Mouse (Mus musculus) c-Kit-positive CD71-positive TER-119-positive erythroid progenitor cells, embryonic 14.5 days (primary cell): Measurements from ENCODE around the gene Zmiz1.
A peak's percentile ranks its signal among the peaks of the same experiment; 100 is the strongest.

ENCODE experiments used
- DNase-seq: peaks from one replicate; pipeline ENCODE4 v3.0.0-alpha.2; 2013; ENCODE audit warnings: low spot score

Zmiz1 gene

DNA sequence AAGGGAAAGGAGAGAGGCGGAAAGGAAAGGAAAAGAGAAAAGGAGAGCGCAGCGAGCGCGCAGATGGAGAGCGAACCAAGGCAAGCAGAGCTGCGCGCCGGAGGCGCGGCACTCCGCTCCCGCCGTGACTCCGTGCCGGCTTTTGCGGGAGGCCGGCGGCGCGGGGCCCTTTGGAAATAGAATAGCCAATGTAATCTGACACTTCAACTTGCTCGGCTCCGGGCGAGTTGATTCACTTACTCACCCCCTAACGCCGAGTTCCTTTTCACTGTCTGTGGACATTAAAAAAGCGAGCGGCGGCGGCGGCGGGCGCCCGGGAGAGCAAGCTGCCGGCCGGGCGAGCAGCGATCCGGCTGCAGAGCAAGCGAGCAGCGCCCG lies at the start of gene Zmiz1:
Gene Zmiz1, plus strand, starts transcription at position 170 of the 378 bp plus-strand sequence.
- peak; percentile 71 for DNase-seq

DNA sequence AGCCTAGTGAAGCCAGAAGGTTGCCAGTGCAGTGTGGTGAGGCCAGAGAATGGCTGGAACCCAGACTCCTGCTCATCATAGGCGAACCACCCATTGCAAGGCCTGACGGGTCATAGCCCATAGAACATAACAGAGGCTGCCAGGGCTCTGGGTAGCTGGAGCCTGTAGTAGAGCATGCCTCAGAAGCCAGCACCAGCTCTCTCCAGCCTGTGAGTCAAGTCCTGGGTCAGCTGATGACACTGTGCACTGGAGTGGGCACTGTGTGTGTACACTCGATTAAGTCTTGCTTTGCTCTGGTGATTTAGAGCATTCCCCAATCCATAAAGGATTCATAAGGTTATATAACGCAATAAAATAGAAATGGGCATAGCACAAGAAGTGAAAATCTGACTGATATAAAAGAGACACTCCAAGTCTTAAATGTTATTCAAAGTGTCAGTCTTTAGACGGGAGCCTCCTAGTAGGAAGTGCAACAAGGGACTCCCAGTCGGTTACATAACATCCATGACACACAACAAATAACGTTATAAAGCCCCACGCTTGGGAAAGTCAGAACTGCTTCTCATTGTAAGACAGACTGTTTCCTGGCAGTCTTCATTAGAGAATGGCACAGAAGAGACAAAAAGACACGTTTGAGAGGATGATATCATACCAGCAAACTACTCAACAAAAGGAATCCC lies 47.0 kb upstream of the Zmiz1 start:
- DNase-seq, result no peak

DNA sequence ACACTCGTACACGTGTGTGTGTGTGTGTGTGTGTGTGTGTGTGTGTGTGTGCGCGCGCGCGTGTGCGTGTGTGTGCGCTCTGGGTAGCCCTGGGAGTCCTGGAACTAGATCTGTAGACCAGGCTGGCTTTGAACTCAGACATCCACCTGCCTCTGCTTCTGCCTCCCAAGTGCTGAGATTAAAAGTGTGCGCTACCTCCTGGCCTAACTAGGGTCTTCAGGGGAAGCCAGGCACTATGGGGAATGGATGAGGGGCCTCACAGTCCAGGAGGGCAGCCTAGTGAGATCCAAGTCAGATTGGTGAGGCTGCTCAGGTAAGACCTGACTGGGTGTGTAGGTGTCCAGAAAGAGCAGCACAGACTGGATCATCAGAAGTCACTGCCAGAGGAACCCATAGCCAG lies 46.2 kb upstream of the Zmiz1 start:
- no peak for DNase-seq

DNA sequence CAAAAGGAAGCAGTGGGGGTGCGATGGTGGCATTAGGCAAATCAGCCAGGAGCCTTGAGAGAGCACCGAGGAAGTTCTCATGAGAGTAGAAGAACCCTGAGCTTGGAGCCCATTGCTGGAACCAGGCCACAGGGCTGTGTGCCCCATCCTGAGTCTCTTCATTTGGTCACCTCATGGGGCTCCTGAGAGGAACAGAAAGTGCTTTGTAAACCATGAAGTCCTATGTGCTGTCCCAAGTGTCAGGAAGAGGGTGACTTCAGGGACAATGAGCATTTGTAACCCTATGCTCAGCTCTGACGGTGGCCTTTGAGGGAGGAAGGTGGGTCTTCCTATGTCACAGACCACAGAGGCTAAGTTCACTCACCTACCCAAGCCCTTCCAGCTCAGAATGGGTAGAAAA lies 45.5 kb upstream of the Zmiz1 start:
- DNase-seq, result no peak

DNA sequence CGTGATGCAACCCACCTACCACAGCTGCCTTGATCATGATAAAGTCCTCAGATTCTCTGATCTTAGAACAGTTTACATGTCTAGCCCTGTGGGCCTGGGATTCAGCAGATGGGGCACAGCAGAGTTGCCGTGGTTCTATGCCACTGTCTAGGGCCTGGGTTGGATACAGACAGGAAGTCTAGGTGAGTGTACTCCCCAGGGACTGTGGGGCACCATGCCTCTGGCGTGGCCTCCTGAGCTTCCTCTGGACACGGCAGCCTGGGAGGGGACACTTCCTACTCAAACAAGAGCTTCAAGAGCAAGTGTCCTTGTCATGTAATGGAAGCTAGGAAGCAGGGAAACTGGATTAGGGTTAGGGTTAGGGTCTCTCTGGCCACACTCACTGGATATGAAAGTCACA lies 44.9 kb upstream of the Zmiz1 start:
- no peak for DNase-seq

DNA sequence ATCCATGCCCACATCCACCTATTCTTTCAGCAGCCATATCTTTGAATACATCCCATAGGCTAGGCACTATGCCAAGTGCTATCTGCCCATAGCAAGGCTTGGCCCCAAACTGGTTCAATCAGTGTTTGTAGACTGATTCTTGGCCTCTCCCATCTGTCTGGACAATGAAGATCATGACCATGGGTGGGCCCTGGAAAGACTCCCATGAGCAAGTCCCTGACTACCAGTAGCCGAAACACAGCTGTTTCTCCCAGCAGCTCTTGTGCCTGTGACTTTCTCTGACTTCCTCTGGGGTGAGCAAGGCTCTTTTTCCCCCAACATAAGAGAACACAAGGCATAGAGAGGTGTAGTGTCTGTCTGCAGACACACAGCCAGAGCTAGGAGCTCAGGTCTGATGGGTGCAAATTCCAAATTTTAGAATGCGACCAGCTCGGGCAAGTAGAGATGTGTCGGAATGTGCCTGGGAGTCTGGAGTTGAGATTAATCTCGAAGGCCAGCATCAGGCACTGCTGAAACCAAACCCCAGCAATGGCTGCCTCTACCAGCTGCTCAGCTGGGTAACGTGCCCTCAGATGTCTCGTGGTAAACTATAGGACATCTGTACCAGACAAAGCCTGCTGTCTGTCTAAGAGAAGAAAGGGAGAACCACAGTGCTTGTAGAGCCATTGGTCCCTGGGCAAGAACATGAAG lies 38.8 kb upstream of the Zmiz1 start:
- DNase-seq, result no peak

DNA sequence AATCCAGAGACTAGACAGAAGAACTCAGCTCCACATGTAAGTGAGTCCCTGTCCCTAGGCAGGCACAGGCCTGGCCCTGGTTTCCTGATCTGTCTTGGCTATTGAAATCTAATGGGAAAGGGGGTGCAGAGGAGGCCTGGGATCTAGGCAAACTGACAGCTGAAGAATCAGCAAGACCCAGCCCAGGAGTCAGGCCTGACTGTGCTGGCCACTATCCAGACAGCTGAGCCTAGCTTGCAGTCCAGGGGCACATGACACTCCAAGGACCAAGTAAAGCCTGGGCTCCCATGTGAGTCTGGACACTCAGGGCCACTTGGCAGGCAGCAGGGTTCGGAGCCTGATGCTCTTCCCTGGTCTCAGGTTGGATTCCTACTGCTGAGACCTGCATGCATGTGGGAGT lies 38.0 kb upstream of the Zmiz1 start:
- no peak for DNase-seq

DNA sequence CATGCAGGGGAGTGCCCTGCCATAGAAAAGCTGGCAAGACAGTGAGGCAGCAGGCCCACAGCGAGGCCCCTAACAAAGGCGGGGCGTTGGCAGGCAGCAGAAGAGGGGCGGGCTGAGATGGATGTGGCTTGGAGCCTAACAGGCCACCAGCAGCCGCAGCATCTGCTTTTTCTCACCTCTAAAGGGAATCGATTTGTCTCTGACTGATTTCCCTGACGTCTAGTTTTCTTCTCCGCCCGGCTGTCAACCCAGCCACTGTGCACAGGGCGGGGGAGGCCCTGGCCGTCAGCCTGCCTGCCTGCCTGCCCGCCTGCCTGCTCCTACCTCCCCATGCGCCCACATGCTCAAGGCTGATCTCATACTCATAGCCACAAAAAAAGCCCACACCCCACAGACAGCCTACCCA lies 37.4 kb upstream of the Zmiz1 start:
- no peak for DNase-seq

DNA sequence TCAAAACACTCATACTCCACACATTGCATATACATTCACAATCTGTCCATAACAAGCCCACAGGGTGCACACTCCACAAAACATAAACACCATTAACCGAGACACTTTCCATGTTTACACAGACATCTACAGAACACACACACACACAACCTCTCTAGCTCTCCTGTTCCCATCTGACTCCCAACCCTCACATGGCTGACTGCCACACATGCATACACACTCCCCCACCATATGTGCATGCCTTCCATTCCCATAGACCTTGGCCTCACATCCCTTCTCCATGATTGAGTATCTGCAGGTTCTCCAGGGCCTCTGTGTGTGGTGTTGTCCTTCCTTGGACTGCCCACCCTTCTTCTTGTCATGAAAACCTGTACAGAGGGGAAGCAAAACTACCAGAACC lies 36.0 kb upstream of the Zmiz1 start:
- DNase-seq, result no peak

DNA sequence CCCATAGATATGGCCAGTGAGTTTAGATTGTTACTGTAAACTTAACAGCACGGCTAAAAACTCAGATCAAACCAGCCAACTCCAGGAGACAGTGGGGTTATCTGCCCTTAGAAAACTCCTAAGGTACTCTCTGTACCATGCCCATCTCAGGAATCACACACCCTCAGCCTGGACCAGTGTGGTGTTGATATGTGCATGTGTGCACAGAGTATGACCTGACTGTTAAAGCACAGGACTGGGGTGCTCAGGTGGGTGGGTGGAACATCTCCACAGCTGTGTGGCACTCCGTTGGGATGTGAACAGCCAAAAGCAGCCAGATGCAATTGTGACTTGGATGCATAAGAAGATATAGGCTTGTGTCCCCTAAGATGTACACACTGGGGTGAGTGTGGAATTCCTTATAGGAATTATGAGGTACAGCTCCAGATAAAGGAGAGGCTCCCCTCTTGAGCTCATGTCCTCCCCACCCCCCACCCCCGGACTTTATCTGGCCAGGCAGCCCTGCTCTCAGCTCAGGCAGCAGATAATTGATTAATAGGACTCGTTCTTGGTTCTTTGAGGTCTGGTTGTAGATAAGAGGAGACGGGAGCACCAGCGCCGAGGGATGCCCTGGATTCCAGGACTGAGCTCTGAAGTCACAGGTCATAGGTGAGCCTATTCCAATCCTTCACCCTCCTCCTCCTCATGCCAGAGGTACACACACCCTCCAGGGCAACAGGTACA lies 35.1 kb upstream of the Zmiz1 start:
- DNase-seq, result no peak

DNA sequence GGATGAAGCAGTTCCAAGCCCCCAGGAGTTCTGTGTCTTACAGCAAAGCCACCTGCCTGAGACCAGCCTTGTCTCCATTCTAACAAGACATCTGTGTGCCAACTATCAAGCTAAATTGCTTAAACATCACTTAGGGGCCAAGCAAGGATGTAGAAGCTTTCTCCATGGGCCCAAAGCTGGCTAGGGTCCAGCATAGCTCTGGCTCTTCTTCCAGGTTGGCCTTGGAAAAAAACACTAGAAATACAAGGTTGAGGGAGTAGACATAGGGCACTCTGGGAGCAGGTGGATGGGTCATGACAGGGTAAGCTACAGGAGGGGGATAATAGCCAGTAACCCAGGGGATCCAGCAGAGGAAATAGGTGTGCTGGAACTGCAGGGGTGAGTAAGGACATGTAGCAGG lies 20.7 kb upstream of the Zmiz1 start:
- DNase-seq, result no peak

DNA sequence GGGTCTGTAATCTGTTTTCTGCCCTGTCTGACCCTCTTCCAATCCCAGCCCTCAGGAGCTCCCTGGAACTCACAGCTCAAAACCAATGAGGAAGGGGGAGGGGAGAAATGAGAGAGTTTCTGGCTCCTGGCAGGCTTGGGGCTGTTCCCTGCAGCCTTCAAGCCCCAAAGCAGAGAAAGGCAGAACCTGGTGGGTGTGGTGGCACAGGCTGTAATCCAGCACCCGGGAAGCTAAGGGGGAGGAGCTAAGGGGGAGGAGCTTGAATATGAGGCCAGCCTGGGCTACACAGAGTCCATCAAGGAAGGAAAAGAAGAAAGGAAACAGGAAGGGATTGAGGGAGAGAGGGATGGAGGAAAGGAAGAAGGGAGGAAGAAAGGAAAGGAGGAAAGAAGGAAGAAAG lies 18.9 kb upstream of the Zmiz1 start:
- no peak for DNase-seq

DNA sequence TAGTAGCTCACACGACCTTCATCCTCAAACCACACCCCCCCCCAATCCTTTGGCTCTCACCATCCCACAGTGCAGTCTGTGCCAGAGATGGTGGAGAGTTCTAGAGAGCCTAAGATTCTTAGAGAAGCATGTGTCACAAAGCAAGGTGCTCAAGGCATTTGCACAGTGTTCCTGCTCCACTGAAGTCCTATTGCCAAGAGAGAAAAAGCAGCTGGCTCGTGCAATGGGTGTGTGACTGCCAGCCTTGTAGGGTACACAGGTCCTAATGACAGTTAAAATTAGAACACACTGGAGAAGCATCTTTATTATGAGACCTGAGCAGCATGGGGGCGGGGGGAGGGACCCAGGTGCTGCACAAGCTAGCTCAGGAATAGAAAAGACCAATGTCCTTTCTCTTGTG lies 18.2 kb upstream of the Zmiz1 start:
- DNase-seq, result no peak

DNA sequence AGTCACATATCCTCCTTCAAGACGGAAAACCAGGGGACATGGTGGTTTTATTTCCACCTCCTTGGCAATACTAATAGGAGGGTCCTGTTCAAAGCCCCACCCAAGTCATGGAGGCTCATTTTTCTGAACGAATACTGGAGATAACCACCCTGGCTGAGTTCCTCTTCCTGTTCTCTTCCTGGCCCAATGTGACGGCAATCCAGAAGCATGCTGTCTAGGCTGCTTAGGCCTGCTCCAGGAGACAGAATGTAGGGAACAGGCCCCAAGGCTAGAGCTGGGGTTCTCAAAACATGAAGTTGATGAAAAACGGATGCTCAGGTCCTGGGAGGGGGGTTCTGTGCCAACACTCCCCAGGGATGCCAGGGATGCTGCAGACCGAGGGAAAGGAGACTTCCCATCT lies 17.5 kb upstream of the Zmiz1 start:
- DNase-seq, result no peak

DNA sequence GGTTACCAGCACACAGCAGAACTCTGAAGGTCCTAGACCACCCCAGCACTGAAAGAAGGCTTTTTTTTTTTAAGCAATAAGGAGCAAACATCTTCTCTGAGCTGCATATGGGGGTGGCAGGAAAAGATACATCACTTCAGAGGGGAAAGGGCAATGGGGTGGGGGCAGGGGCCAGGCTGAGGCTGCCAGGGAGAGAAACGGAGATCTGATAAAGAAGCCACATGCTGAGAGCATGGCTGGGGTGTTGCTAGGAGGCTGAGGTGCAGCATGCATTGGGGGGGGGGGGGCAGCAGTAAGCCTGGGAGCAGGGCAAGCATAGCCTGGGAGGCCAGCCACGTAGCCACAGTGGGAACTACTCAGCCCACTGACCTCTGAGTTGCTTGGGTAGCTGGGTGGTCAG lies 16.3 kb upstream of the Zmiz1 start:
- no peak for DNase-seq

DNA sequence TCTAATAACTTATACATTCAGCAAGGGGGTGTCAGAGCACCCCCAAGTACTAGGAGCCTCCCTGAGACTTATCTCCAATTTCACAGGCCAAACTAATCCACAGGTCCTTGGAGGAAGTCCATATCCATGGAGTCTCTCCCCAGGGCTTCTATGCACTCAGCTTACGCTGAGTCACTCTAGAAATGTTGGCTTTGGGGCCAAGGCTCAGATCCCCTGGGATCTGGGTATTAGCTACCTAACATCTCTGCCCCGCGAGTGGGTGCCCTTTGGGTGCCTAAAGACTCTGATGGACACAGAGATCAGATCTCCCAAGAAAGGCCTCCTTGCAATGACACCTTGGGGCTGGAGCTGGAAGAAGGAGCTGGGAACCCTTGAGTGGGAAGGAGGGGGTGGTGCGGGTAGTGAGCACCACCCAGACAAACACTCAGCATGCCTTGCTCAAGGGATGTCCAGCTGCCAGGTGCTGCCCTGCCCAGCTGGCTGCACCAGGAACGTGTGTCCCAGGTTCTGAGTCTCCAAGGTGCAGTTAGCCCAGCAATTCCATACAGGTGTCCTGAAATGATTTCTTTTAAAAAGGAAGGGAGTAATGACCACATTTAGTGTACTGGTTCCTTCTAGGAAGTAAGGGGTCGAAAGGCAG lies 11.7 kb upstream of the Zmiz1 start:
- no peak for DNase-seq

DNA sequence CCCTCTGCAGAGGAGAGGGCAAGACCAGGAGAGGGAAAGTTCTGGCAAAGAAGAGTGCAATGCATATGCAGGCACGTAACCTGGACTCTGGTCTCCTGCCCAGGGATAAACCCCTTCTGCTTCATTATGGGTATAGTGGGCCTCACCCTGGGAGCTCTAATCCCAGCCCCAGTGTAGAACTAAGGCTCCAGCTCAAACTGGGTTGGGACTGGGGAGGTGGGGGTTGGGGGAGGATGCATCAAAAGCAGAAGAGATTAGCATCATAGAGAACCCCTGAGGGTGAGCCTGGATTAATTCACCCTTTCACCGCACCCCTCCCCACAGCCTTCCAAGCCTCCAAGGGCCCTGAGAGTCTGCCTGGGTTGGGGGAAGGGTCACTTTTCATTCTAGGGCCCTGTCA lies 10.5 kb upstream of the Zmiz1 start:
- DNase-seq, result no peak

DNA sequence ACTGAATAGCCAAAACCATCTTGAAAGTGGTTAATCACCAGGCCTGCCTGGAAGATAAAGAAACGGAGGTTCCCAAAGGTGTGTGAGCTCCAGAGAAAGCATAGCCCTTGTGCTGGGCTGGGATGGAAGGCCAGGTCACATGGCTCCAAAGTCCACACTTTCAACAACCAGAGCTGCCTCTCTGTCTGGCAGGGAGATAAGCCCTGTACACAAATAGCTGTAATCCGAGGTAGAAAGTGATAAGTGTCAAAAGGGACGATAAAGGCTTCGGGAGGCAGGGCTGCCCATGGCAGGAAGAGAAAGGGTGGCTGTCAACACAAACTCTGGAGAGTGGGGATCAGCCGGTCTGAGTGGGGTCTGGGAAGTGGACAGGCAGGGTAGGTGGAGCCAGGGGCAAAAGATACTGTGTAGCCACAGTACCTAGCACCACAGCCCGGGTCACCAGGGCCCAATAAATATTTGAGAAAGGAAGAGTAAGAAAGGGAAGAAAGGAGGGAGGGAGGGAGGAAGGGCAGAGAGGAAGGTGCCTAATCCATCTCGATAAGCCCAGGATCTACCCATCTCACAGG lies 7.8 kb upstream of the Zmiz1 start:
- DNase-seq, result no peak

DNA sequence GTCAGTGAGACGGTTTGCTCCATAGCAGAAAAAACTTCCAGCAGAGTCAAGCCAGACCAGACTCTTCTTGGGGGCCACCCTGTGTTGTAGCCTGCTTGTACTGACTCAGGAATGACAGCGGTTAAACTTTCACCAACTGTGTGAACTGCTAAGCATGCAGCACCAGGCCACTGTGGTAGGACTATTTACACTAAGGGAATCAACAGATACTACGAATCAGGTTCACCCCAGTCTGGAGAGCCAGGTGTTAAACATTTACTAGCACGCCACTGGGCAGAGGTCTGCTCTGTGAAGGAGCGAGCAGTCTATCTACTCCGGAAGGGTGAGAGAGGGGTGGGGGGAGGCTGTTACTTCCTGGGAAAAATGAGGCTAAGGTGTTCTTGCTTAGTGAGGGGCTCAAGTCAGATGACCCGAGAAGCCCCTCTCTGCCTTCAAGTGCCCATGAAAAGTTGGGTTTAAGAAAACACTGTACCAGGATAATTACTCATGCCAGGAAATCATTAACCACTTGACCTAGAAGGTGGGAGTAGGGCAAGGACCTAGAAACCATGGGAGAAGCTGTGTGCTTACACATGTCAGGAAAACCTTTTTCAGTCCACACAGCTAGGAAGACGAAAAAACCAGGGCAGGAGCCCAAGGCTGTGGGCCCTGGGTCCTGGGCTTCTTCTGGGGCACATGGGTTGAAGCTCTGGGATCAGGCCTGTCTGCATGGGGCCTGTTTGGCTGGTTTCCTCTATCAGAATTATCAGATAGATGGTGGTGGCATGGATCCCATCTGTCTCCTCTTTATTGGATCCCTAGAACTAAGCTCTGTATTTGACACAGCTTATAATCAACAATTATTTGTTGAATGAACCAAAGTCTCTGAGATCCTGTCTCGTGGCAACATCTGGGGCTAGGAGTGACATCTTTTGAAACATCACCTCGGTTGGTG lies 7.0 kb upstream of the Zmiz1 start:
- no peak for DNase-seq

DNA sequence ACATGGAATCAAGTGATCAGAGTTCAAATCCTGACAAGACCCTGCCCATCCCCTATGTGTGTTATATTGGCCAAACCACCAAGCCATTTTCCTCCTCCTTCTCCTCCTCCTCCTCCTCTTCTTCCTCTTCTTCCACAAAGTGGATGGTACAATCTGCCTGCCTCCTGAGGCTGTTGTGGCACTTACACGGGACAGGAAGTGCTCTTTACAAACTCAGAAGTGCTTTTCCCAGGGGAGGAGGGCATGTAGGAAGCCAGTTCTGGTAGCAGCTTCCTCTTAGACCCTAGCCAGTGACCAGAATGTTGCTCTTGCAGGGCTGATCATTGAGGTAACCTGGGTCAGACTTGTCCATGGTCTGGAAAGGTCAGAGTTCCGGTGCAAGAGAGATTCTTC lies 6.4 kb upstream of the Zmiz1 start:
- DNase-seq, result no peak

DNA sequence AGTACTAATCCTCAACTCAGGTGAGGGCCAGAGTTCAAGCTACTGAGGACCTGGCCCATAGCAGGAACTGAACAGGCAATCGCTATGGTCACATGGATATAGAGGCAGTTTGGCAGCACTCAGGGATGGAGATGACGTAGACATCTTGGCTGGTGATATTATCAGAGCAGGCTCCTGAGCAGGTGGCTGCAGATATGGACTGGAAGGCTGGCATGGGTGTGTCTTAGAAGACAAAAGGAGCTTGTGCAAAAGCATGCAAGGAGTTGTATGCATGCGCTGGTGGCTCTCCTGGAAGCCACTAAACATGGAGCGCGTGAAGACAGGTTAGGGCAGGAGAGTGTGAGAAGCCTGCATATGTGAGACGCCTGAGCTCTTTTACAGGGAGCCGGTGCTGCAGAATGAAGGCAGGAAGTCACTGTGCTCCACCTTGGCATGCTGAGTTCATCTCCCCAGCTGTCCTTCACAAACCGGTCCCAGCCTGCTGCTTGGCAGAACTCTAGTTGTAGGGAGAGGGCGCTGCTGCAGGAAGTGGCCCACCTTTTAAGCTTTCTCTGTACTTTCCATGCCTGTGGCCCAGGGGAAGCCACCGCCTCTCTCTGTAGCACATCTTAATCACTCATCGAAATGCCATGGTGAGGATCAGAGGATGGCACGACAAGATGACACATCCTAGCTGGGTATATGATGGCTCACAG lies 4.8 kb upstream of the Zmiz1 start:
- no peak for DNase-seq
